Mouse (Mus musculus) heart, postnatal 14 days (tissue): ENCODE measurements around the gene Cad. TPM values are rescaled to one million over a fixed set of nuclear protein-coding genes. Genes with fewer than 3 reads are reported as not detected.

Source experiments
- DNase-seq, 2 experiments: peaks; one replicate each; pipeline ENCODE4 v3.0.0; 2021 to 2022
- intact Hi-C: fragments of 180-260 bp; cut with DNase I; formaldehyde crosslinking; loops from one replicate; pipeline ENCODE4 v1.15.1; 2025
- total RNA-seq, 2 experiments: library from RNA; stranded (reverse); gene quantifications; 2 replicates each; pipeline ENCODE4 v1.2.3; 2021

Gene Cad
- total RNA-seq, 2 experiments from 2014 or later: 13.5 to 14.8 TPM

DNA sequence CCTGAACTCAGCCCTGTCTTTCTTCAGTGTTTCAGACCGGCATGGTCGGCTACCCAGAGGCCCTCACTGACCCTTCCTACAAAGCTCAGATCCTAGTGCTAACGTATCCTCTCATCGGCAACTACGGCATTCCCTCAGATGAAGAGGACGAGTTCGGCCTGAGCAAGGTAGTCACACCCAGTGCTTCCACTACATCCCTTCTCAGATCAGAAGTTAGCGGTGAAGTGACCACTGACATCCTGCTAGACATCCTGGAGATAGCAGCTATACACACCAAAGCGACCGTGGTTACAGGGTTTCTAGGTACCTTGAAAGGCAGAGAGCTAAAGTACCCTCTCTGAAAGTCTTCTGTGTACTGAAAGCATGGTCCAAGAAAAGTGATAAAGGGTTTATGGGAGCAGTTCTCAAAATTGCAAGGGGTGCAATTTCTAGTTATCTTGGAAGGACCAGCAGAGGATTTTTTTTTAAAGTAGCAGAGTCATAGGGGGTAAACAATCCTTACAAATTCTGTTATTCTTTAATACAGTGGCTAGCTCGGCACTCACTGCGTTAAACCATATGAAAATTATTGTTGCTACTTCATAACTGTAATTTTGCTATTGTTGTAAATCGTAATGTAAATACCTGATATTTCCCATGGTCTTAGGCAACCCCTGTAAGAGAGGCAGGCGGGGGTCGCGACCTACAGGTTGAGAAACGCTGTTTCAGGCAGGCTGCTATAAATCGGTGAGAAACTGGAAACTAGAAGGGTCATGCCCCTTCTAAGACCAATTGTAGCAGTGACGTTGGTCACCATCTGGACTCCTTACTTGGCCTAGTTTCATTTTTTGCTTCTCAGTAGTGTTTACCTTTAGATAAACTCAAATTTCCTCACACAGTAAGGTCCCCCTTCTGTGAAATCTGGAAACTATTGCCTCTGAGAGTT, 898 bp downstream of the Cad start:
- intact Hi-C loops: loop anchor here (5.0 kb wide), 1 partner anchor 122 kb away; the partner anchor contains the start of gene Gm29609
- no peak for DNase-seq

DNA sequence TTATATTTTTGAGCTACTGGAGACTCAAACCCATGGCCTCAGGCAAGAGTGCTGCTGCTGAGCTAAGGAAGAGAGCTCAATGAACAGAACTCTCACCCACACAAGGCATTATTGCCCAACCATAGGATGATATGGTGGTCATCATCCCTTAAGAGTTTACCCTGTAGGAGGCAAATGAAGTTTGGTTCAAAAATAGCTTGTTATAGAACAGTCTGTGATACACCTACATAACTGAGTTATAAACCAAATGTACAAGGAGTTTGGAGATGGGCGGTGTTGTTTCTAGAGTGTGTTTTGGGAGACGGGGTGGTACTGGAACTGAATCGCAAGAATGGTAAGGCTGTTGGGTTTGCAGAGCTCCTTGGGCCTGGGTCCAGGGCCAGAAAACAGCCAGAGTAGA, 15.2 kb downstream of the Cad start:
- no peak for DNase-seq
- intact Hi-C loops: no loop called here

DNA sequence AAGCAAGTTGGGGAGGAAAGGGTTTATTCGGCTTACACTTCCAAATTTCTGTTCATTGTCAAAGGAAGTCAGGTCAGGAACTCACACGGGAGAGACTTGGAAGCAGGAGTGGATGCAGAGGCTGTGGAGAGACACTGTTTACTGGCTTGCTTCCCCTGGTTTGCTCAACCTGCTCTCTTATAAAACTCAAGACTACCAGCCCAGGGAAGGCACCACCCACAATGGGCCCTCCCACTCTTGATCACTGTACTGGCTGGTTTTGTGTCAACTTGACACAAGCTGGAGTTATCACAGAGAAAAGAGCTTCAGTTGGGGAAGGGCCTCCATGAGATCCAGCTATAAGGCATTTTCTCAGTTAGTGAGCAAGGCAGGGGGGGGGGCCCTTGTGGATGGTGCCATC, 16.5 kb downstream of the Cad start:
- intact Hi-C loops: no loop called here
- no peak for DNase-seq

DNA sequence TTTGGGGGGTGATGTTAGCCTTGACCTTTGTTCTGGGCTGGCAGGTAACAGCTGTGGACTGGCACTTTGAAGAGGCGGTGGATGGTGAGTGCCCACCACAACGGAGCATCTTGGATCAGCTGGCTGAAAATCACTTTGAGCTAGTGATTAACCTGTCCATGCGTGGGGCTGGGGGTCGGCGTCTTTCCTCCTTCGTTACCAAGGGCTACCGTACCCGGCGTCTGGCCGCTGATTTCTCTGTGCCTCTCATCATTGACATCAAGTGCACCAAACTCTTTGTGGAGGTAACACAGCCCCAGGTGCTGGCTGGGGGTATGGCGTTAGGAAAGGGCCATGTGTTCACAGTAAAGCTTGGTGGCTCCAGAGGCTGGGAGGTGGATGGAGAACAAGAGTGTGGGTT, 17.2 kb downstream of the Cad start:
- DNase-seq: no peak
- intact Hi-C loops: no loop called here

DNA sequence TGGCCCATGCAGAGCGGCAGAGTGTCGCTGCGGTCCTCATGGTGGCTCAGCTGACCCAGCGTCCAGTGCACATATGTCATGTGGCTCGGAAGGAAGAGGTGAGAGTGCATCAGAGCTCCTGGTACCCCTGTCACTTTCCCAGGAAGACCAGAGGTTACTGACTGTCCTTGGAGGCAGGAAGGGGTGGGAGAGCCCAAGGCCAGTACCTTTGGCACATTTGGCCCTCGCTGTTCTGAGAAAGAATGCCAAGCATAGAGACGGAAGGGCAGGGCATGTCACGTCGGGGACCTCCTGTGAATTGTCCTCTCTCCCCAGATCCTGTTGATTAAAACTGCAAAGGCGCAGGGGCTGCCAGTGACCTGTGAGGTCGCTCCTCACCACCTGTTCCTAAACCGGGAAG, 18.6 kb downstream of the Cad start:
- DNase-seq: no peak
- intact Hi-C loops: no loop called here

DNA sequence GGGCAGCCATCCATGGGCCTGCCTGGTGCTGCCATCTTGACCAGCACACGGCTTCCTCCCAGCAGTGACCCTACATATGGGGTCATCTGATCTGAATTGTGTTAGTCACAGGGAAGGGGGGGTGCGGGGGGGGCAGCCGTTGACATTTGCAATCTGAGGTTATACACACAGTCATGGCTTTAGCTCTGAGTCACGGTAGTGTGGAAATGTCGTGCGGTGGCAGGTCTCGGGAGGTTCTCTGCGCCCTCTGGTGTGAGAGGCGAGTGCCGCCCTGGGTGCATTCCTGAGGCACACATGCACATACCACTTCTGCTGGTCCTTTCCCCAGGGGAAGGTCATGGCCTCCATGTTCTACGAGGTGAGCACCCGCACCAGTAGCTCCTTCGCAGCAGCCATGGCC, 21.8 kb downstream of the Cad start:
- DNase-seq: no peak
- intact Hi-C loops: no loop called here

DNA sequence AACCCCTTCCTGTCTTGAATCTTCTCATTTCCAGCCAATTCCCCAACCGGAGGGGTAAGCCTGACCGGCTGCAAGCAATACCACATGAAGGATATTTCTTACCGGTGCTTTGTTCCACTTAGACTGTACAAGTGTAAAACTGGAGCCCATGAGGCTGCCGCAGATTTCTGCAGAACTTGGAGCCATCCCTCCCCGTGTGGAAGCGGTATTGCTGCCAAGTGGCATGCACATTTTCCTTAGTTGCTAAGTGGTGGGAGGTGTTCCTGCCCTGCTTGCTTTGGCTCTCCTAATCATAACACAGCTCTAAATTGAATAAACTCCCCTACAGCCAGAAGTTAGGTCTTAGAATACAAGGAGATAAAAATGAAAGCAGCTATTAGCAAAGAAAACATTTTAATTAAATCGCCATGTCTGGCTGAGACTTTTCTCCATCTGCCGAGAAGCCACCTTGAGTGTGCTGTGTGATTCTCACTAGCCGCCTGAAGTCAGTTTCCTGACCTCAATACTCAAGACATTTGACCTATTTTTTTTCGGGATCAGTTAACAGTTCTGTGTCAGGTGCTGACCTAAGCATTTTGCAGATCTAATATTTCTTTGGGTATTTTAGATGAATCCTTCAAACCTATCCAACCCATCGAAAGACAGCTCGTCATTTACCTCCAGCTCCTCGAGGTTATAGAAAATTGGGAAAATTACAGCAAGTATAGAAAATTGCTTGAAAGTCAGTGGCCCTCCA, 25.6 kb downstream of the Cad start:
- intact Hi-C loops: loop anchor here (2.0 kb wide), 1 partner anchor 31 kb away; no protein-coding TSS in a partner anchor
- no peak for DNase-seq

DNA sequence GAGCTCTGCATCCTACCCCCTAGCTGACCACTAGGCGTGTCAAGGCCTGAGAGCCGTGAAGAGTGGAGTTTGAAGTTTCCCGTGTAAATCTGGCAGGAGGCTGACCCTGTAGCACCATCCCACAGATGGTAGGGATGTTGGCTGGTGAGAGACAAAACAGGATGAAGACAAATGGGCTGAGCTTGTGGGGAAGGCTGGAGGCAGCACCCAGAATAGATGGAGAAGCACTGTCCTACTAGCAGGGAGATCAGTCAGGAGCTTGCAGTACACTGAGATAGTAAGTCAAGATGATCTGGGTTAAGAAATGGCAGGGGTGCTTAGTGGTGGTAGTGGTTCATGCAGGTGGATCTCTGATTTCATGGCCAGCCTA, 26.2 kb downstream of the Cad start:
- intact Hi-C loops: loop anchor here (2.0 kb wide), 1 partner anchor 30 kb away; no protein-coding TSS in a partner anchor
- DNase-seq: no peak

DNA sequence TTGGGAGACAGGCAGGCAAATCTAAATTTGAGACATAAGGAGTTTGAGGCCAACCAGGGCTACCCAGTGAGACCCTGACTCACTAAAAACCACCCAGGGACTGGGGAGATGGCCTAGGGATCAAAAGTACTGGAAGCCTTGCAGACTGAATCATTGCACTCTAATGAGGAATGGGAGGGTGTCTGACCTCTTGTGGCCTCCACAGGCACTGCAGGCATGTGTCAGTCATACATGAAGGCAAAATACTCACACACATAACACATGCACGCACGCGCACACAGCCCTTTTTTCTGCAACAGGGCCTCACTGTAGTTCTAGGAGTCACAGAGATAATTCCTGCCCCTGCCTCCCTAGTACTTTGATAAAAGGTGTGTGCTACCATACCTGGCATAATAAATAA, 26.8 kb downstream of the Cad start:
- intact Hi-C loops: loop anchor here (2.0 kb wide), 1 partner anchor 29 kb away; no protein-coding TSS in a partner anchor
- peak in 1 of 2 experiments; percentile 63 for DNase-seq

DNA sequence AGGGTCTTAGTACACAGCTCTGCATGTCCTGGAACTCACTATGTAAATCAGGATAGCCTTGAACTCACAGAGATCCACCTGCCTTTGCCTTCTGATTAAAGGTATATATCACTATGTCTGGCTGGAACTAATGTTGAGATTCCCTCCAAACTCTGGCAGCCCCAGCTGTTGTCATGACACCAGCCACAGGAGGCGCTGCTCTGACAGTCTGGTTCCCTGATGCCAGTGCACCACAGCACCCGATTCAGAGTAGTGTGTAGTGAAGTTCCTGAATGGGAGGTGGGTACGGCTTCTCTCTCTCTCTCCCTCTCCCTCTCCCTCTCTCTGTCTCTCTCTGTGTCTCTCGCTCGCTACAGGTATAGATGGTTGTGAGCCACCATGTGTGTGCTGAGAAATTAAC, 27.8 kb downstream of the Cad start:
- intact Hi-C loops: no loop called here
- DNase-seq: peak; percentile 65 to 83

DNA sequence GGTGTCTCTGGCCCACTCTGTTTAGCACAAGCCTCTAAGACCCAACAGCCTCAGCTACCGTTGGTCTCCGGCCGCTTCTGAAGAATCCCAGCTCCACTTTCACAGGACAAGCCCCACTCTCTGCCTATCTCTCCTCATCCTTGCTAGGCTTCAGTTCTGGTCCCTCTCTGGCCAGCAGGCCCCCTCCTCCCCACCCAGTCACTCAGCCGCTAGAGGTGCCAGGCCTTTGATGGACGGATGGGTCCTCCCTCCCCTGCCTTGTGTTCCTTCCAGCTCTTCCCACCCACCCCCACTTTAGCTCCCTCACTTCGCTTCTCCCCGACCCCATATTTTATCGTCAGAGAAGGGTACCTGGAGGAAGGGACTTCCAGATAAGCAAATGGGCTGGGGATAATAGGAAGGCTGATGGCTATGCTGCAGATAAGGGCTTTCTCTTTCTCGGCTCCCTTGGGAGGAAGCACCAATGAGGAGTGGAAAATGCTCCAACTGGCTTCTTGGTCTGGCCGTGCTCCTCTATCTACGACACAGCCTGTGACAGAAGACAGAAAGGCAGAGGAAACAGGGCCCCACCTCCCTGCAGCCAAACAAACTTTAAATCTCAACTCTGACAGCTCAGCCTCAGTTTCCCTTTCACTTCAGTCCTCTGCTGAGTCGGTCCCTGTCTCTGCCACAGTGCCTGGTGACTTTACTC, 28.5 kb downstream of the Cad start:
- intact Hi-C loops: no loop called here

DNA sequence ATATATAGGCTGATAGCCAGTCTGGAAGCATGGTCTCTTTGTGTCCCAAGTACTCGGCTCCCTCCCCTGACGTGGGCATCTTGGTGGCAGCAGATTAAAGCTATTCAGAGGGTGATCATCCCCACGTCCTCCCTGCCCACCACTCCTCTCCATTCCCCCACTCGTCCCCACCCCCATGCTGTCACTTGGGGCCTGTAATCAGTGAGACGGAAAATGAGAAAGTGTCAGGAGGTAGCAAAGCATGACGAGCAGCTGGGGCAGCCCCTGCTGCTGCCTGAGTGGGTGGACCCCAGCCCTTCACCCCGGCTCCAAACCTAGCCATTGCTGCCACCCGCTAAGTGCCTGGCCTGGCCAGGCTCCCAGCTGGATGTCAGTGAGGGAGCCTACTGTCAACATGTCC, 29.4 kb downstream of the Cad start:
- no peak for DNase-seq
- intact Hi-C loops: no loop called here

More for the DNA sequence above, 28.5 kb downstream of the Cad start:
- DNase-seq: no peak

DNA sequence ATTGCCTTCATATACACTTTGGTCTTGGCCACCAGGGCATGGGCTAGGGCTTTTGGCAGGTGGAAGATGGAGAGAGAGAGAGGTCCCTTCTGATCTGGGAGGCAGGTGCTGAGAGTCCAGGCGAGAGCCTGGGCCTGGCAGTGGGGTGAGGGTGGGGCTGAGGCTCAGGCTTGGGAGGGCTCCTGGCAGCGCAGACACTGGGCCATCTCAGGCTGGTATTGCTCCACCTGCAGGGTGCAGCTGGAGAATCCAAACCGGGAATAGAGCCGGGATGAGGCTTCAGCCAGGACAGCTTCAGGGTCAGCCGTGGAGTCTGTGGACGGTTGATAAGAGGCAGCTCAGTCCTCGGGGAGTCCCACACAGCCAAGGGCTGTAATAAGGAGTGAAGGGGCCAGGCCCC, 32.0 kb downstream of the Cad start:
- intact Hi-C loops: no loop called here
- no peak for DNase-seq

DNA sequence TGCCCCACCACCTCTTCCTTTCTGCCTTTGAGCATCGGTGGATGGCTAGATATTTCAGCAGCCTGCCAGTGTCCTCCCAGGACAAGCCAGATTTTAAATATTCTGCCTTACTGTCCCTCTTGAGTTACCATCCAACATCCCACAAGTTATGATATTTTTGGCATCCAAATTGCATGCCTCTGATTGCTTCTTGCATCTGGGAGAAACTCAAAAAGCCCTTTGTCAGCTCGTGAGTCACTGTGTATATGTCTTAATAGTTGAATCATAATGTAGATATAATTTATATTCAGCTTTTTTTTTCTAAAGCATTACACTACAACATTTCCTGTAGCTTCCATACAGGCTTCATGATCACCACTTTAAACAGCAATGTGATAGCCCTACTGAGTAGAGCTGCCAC, 32.6 kb downstream of the Cad start:
- no peak for DNase-seq
- intact Hi-C loops: no loop called here

DNA sequence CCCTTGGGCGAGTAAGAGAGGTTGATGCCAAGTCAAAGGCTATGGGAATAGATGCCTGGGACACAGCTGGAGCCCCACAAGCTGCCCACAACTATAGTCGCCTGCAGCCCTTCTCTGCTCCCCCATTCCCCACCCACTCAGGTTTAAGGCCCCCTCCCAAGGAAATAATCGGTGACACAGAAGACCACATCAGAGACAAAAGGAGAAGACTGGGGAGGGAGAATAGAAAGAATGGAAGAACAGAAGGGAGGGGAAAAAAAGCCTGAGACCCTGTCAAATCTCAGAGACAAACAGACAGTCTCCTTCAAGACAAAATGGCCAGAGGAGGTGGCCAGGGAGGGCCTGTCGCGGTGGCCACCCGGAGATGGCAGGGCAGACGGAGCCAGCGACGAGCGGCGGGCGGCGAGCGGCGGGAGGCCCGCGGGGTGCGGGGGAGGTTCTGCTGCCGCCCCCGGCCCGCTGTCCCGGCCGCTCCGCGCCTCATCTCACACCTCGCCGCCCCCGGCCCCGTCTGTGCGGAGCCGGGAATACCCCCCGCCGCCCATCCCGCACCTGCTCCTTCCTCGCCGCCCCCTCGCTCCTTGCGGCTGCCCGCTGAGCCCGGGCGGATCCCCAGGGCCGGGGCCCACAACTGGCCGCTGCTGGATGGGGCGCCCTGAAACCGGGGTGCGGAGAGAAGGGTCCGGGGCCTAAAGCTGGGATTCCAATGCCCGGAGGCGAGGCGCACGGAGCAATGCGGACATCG, 37.8 kb downstream of the Cad start:
- intact Hi-C loops: no loop called here
- DNase-seq: no peak

DNA sequence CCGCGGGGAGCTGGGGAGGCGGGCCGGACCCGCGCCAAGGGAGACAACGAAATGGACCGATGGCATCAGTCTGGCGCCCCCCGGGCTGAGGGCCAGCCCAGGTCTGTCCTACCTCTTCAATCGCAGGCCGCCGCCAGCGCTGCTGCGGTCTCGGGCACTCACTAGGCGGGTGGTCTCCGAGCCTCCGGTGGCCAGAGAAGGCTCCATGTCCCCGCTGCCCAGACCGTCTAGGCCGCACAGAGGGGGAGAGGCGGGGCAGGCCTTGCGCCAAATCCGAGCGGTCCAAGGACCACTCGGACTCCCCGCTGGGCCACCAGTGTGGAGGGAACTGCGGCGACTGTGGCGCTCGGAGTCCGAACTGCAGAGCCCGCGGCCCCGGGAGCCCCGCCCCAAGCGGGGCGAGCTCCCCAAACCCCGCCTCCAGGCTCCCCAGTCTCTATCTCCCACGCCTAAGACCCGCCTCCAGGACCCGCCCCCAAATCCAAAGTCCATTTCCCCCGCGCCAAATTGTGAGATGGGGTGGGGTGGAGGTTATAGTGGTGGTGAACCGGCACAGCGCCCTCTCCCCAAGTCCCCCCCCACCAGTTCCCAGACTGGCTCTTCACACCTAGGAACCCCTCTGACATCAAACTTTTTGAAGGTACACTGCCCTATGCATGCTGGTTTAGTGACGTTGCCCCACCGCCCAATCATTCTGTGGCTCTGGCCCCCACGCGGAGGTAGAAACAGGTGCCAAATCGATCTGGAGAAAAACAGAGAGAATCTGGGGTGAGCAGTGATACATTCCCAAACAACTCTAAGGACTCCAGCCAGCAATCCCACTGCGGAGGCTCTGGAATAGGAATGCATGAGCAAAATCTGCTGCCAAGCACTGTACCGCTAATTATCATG, 38.8 kb downstream of the Cad start:
- peak in 1 of 2 experiments; percentile 47 for DNase-seq
- intact Hi-C loops: no loop called here

DNA sequence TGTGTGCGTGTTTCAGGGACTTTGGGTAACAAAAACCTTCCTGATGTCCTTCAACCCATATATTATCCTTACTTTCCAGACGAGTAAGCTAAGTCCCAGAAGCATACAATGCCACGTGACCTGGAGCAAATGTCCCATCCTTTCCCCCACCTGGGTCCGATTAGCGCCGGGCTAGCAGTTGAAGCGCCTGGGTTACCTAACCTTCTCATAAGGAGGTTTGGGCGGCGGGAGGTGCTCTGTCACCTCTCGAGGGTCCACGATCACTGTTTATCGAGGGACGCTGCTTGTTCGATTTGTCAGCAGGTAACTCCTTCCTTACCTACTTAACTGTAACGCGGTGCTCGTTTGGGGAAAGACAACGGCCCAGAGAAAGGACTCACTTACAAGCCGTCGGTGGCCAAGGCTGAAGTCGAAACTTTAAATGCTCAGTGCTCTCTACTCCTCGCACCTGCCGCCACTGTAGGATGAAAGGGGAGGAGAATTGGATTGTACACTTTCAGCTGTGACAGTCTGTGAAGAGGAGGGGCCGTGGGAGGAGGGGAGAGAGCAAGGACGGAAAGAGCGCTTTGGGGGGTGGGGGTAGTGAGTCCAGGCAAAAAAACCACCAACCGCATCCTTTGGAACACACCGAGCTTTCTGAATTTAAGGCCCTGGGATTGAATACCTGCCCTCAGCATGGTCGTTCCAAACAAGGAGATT, 39.7 kb downstream of the Cad start:
- intact Hi-C loops: no loop called here
- no peak for DNase-seq

DNA sequence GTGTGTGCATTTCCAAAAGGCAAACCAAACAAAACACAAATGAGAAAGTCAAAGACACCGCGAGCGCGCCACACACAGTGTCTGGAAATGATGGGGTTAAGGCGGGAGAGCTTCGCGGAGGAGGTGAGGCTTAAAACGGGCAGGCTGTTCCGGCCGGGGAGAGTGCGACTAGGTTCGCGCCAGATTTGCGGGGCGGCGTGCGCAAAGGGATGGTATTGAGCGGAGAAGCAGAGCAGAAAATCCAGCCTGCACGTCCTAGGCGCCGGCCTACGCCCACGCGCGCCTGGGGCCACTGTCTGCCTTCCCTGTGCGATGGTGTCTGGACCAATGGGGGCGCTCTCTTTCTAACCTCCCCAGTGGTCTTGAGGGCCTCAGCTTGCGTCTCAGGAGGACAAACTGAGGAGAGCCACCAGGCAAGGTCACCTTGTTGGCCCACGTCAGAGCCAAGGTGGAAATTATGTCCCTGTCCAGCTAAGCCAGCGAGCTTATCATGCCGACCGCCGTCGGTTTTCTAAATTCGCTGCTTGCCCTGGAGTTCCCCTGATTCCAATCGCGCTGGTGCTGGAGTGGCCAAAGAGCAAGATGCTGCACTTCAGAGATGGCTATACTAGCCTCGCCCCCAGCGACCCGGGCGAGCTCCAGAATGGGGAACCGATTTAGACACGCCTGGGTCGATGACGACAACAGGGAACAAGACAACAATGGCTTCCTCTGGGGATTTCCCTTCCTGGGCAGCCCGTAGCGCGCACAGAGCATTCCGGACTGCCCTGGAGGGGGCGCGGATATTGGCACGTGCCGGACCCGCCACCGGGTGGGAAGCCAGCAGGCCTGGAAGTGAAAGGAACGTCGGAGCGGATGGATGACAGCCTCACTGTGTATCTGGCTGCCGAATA, 40.5 kb downstream of the Cad start:
- intact Hi-C loops: no loop called here
- peak; percentile 59 to 66 for DNase-seq
